Mouse (Mus musculus): ENCODE measurements around the gene Hax1.

DNA sequence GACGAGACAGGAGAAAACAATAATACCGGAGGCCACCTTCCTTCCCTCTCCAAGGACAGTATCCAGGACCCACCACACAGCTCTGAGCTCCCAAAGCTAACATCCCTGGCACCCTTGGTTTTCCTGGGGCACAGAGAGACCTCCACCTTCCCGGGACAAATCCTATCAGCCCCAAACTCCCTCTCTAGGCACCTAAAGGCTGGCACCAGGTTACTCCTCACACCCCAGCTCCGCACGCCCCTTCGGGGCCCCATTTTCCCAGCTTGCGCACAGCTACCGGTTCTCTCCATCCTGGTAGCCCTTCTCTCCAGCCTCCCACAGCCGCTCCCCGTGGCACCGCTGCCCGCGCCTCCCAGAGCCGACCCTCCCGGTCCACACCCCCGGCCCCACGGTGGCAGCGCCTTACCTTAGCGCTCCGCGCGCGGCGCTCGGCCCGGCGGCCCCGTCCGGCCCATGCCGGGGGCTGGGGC is 35.8 kb downstream of the Hax1 start:
- TF ChIP-seq CTCF (IDR thresholded peaks at IDR 0.05; ENCODE audit: extremely low read depth, insufficient read depth, low read length) (no peak), POLR2A (IDR thresholded peaks at IDR 0.05; ENCODE audit: extremely low read depth, insufficient read depth, low read length) (no peak)
